Mouse (Mus musculus): ENCODE results near the gene Adat3.

DNA sequence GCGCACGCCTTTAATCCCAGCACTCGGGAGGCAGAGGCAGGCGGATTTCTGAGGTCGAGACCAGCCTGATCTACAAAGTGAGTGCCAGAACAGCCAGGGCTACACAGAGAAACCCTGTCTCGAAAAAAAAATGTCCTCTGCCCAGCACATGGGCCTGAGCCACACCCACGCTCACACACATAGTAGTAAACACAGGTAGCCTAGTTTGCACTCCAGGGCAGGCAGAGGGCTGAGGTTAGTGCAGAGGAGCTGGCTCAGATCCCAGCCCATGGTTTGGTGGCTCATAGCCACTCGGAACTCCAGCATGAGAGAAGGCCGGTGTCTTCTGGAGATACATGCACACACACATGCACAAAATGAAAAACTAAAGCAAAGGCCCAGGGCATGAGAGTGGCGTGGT, 44.3 kb downstream of the Adat3 start:
- TF ChIP-seq CTCF (IDR thresholded peaks at IDR 0.05; ENCODE audit: control insufficient read depth, insufficient read depth, low read length): no peak
- no peak for TF ChIP-seq POLR2A (IDR thresholded peaks at IDR 0.05; ENCODE audit: borderline replicate concordance, control insufficient read depth, low read depth, low read length)

Measured in bone marrow, adult 2 months (tissue).